Mouse (Mus musculus) cerebellum, postnatal 10 days (tissue): ENCODE data around the gene Atf4.

Source experiments
- DNase-seq, 2 experiments: peaks; one replicate each; pipeline ENCODE4 v3.0.0; 2021; ENCODE audit warnings: mixed read lengths in 2 of 2

Atf4 gene

DNA sequence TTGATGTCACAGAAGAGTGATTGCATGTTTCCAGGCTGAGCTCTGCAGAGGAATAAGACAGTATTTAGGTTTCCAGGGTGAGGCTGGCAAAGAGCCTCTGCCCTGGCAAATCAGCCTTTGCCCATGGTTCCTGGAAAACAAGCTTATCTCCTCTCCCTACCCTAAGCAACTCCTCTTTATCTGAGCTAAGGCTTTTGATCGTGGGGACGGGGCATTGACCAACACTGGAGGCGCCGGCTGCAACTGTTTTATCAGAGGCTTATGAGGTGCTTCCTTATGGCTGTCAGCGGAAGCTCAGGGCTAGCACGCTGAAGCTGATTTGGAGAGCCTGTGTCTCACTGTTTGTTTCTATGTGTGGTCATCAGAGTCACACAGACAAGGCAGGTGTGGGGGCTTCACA, 4.4 kb upstream of the Atf4 start:
- no peak for DNase-seq

DNA sequence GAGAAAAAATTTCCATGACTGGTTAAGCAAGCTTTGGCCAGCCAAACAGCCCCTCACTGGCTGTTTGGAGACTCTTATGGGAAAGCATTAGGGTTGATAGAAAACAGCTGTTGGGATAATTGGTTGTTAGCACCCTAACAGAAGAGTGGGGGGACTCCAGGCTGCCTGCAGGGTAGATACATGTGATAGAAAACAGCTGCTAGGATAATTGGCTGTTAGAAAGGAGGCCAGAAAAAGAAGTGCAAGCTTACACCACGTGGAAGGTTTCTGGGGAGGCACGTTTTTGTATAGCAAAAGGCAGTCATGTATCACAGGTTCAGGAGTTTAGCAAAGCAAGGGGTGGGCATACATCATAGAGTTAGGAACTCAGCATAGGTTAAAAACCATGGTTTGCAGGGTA, 1.5 kb upstream of the Atf4 start:
- DNase-seq, result no peak

DNA sequence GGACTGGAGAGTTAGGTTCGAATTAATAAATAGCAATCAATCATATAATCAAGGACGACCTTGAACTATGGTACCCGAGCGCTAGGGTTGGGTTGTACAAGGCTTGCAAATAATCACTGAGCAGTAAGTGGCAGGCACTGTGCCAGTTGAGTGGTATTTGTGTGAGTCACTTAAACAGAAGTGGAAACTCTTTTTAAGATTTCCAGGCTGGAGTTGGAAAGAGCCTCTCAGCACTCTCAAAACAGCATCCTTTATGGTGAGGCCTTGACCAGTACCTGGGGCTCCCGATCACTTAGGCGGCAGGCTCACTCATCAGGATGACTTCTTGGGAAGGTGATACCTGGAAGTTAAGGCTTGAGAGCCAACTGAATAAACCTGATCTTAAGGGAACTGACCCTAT, 777 bp upstream of the Atf4 start:
- peak in 1 of 2 experiments; percentile 57 for DNase-seq

DNA sequence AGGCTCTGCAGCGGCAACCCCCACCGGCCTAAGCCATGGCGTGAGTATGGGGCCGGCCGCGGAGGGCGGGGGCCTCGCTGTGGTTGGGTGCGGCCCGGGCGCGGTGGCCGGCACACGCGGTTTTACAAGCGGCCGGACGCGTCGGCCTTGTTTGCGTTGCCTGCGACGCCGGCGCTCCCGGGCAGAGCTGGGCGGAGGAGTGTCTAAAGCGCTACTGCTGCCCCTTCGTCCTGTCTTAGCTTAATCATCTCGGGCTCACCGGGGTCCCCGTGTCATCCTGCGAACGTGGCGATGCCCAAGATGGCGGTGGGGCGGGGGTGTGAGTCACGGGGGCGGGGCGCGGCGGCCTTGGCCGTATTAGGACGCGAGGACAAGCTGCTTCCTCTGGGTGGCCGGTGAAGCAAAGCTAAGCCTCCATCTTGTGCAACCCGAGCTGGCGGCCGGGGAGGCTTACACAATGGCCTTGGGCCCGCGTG, 700 bp downstream of the Atf4 start:
- peak; percentile 93 to 94 for DNase-seq

DNA sequence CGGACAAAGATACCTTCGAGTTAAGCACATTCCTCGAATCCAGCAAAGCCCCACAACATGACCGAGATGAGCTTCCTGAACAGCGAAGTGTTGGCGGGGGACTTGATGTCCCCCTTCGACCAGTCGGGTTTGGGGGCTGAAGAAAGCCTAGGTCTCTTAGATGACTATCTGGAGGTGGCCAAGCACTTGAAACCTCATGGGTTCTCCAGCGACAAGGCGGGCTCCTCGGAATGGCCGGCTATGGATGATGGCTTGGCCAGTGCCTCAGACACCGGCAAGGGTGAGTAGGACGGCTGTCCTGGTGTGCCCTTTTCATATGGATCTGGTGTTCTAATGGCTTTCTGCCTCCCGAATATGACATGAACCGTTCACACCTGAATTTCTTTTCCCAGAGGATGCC, 1.3 kb downstream of the Atf4 start:
- DNase-seq, result peak in 1 of 2 experiments; percentile 37

DNA sequence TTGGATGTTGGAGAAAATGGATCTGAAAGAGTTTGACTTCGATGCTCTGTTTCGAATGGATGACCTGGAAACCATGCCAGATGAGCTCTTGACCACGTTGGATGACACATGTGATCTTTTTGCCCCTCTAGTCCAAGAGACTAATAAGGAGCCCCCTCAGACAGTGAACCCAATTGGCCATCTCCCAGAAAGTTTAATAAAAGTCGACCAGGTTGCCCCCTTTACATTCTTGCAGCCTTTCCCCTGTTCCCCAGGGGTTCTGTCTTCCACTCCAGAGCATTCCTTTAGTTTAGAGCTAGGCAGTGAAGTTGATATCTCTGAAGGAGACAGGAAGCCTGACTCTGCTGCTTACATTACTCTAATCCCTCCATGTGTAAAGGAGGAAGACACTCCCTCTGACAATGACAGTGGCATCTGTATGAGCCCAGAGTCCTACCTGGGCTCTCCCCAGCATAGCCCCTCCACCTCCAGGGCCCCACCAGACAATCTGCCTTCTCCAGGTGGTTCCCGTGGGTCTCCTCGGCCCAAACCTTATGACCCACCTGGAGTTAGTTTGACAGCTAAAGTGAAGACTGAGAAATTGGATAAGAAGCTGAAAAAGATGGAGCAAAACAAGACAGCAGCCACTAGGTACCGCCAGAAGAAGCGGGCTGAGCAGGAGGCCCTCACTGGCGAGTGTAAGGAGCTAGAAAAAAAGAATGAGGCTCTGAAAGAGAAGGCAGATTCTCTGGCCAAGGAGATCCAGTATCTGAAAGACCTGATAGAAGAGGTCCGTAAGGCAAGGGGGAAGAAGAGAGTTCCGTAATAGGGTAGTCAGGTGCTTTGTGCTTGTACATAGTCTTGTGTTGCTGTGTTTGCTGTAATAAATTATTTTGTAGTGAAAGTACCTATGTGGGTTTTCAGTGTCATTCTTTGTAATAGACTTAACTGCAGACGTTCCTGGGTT, 1.9 kb downstream of the Atf4 start:
- DNase-seq, result peak in 1 of 2 experiments; percentile 13

DNA sequence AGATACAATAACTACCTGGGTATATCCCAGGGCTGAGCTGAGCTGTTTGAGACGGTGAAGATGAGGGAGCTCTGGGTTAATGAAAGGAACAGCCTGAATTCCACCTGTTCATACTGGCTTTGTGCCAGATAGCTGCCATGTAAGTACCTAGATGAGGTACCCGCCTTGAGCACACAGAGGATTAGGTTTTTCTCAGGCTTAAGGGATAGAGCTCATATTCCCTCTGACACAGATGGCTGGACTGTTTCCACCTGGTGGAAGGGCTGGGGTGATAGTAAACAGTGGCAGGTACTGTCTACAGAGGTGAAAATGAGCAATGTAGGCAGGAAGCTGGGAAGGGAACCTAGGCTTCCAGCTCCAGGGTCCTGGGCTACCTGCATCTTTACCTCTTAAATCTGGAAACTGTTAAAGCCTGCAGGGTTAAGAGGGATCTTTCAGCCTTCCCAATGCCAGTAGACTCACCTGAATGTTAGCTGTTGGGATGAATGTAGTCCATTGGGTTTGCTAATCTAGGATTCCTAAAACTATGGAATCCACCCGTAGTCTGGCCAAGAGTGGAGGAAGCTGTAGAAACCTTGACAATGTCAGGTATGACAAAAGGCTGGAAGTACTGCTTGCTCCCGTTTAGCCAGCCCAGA, 2.7 kb downstream of the Atf4 start:
- DNase-seq, result peak; percentile 65 to 80

DNA sequence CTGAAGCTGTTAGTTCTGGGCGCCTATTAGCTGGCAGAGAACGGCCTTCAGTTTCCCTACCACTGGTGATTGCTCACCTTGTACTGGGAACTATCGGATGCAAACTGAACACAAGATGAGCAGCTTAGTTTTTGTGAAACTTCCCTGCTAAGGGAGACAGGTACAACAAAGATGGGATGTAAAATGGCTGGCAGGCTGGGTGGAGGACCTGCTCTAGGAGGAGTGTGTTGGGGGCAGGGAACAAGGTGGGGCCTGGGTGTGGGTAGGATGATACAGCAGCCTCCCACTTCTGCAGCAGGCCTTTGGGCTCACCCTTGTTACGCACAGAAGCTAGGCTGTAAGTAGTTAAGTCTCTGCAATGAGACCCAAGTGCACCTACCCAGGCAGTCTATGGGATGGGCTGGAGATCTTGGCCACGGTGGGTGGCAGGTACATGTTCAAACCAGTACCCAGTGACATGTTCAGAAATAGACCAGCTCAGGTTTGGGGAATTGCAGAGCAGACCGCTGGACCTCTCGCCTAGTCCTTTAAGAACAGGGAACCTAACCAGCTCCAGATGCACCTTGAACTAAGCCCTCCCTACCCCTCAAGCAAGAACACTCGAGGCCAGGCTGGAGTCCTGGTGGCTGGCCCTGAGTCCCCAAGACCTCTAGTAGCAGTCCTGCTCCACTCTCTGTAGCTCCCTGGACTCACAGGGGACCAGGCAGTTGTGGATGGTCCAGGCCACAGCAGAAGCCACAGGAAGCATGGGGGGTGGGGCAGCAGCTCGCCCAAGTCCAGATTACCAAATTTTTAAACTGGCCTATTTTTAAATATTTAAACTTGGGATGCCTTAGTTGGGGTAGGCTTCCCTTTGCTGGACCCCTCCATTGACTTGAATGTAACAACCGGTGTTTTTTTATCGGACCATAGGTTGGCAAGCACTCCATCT, 3.5 kb downstream of the Atf4 start:
- peak in 1 of 2 experiments; percentile 44 for DNase-seq

DNA sequence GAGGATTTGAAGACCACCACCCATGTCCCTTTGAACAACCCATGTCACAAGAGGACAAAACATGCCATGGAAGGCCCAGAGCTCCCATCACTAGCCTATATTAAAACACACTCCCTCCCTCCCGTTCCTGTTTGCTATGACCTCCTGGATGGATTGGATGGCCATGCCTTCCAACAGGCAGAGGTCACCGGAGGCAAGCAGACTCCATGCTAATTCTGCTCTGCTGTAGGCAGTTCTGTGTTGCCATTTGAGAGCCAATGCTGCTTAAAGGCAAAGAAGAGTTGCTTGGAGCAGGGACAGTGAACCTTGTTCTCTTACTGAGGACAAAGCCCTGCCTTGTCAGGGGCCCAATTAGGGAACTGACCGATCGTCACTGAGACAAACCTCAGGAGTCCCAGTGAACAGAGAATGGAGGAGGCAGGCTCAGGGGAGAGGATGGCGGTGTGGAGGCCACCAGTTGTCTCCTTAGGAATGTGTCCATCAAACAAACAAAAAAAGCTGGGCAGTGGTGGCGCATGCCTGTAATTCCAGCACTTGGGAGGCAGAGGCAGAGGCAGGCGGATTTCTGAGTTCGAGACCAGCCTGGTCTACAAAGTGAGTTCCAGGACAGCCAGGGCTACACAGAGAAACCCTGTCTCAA, 4.5 kb downstream of the Atf4 start:
- DNase-seq, result no peak

DNA sequence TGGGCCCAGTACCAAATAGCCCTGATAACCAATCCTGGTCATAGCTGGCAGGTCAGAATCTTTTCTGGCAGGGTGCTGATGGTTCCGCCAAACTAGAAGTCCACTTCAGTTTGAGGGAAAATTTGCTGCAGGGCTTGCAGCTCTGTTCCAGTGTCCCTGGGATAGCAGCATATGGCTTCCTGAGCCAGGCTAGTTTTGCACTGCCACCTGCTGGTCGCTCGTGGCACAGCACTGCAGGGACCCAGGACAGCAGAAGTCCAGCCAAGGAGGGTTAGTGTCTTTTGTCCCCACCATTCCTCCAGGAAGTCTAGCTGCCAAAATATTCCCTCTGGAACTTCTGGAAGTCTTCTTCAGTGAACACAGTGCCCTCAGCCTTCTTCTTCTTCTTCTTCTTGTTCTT, 5.7 kb downstream of the Atf4 start:
- peak; percentile 94 to 95 for DNase-seq

DNA sequence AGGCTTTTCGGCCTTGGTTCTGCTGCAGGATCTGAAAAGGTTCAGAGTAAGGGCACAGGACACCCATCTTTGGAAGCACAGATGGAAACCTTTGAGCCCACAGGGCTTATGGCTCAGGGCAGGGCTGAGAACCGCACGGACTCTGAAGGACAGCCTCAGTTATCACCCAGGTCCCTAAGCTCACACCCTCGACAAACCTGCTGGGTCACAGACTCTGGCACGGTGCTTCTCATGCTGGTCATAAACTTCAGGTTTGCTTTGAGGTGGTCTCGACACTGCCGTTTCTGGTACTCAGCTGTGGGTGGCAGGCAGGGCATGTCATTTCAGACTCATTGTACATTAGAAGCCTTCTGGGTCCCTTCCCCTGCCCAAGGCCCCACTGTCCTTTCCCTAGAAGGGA, 6.1 kb downstream of the Atf4 start:
- no peak for DNase-seq

DNA sequence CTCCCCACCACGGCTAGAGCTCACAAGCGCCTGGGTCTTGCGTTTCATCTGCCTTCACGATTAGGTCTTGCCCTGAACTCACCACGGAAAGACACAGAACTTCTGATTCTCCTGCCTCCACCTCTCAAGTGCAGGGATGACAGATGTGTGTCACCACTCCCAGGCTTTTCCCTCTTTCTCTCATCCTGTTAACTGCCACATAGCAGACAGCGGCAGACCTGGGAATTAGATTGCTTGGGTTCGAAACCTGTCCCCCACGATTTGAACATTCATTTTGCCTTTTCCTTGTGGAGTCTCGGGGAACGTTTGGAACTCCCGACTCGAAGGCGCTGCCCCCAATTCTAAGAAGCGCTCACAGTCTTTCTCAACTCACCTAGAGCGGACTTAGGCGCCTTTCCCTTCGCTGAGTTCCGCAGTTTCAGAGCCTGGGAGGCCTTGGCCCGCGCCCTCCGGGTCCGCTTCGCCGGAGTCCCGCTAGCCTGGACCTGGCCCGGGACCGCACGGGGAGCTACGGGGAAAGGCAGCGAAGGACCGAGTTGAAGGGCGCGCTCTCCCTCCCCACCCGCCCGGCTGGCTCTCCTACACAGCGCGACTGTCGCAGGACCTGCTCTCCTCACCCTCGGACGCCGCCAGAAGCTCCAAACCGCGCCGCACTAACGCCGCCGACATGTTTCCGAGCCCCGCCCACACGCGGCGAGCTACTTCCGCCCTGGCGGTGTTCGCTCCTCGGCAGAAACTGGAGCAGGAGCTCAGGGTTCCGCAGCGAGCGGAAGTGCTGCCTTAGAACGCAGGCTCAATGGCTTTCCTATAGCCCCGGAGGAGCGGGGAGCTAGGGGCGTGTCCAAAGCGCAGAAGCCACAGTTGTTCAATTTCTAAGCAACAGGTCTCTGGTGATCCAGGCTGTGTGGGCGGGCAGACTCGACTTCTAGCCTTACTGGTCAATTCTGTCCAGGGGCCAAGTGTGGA, 8.9 kb downstream of the Atf4 start, which contains the start of gene Rps19bp1:
Rps19bp1 (minus strand) TSS at position 706 of the 966 bp plus-strand sequence.
- peak; percentile 92 to 94 for DNase-seq

DNA sequence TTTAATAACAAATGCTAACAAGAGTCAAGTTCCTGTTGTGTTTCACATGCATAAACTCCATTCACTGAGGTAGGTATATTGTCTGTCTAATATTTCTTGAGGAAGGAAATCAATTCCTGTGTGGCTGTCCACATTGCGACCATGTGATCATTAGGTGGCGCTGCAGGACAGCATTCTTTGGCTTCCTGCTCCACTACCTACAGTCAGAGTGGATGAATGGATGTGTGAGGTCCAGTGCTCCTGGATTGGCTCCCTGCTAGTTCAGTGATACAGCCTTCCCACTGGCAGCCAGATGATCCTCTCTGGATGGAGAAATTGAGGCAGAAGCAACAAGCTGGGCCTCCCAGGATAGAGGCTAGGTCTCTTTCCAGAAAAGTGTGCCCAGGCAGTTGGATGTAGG, 11.3 kb downstream of the Atf4 start:
- peak; percentile 92 to 94 for DNase-seq

DNA sequence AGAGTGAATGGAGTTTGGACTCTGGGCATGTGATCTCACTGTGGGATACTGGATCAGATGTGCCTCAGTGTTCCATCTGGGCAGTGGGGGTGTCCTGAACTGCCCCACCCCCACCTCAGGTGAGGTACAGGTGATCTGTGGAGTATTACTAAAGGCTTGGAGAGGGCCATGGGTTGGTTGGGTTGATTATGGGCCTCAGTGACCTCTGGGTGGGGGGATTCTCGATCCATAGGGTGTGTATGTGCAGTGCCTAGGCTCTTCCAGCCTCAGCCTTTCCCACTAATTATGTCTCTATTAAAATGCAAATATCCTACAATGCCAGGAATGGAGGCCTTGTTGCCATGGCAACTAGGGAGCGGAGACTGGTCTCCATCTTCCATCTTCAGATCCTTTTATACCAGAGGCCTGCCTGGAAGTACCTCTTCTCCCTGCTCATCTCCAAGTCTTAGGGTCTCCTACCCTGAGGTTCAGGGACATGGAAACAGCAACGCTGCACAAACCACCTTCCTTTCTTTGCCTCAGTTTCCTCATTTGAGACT, 16.9 kb downstream of the Atf4 start:
- no peak for DNase-seq

DNA sequence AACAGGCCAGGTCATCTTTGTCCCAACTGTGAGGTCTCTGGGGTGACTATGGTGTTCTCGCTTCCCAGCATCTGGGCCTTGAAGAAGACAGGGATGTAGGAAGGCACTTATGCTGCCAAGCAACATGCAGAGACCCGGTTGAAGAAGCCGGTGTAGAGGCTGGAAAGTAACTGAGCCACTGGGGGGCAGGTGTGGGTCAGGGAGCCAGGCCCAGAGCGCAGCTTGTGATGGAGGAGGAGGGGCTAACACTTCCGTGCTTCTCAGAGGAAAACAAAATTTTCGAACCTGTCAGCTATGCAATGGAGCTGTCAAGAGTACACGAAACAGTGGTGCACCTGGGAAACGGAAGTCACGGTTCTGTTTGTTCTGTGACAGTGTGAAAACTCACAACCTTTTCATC, 22.1 kb downstream of the Atf4 start:
- peak; percentile 72 to 73 for DNase-seq

DNA sequence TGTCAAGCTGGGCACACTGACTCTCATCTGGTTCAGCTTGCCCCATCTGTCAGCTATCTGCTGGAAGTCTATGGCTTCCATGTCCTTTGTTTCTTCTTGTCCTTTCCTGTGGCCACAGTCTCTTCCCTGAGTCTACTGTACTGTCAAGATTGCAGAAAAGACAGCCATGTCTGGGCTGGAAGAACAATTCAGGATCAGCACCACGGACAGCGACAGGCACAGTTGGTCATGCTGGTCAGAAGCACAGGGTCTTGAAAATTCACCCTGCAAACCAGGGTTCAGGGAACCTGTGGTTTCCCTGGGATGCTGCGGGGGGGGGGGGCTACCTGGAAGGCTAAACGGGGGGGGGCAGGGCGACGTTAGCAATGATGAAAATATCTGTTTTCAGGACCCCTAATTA, 22.6 kb downstream of the Atf4 start:
- DNase-seq, result peak in 1 of 2 experiments; percentile 53

DNA sequence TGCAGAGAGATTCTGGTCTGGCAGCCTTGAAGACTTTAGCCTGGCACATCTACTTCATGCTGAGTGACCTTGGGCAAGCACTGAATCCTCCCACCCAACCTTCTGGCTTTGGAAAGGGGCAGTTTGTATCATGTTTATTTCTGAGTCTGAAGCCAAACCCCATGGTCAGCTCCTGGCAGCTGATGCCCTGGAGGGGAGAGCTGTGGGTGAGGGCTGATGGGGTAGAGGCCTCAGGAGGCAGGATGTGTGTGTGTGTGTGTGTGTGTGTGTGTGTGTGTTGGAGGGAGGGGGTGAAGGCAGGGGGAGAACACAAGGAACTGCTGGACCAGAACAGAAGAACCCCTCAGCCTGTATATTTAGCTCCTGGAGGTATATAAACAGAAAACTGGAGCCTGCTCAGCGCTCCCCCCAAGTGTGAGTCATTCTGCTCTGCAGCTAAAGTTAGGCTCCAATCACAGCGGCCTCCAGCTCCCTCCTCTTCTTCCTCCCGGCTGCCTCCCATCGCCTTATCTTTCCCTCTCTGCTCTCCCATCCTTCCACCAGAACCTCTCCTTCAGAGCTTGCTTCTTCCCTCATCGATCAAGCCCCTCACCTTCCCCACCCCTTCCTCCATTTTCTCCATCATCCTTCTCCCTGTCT, 23.3 kb downstream of the Atf4 start:
- DNase-seq, result peak; percentile 68 to 77

DNA sequence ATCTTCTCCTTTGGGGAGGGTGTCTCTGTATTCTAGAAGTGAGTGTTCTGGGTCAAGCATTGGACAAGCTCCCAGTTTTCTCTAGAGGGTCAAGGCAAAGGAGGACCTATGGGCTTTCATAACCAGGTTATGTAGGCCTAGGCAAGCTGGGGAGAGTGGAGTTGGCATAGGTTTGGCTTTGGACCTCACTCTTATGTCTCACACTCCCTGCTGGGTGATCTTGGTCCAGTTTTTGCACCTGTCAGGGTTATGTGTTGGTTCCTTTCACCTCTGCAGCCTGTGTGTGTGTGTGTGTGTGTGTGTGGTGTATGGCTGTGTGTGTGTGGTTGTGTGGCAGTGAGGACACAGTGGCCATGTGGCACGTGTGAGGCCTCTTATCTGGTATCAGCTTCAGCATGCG, 24.1 kb downstream of the Atf4 start:
- no peak for DNase-seq

DNA sequence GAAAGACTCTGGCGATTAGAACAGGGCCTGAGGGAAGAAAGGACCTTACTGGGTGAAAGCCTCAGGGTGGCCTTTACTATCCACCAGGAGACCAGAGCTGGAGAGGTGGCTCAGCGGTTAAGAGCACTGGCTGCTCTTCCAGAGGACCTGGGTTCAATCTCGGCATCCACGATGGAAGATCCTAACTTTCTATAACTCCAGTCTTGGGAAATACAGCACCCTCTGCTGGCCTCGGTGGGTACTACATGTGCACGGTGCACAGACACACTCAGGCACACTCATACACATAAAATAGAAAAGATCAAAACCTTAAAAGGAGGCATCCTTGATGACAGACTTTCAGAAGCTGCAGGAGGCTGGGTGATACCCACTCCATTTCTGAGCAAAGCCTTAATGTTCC, 25.7 kb downstream of the Atf4 start:
- DNase-seq, result peak; percentile 72 to 82

DNA sequence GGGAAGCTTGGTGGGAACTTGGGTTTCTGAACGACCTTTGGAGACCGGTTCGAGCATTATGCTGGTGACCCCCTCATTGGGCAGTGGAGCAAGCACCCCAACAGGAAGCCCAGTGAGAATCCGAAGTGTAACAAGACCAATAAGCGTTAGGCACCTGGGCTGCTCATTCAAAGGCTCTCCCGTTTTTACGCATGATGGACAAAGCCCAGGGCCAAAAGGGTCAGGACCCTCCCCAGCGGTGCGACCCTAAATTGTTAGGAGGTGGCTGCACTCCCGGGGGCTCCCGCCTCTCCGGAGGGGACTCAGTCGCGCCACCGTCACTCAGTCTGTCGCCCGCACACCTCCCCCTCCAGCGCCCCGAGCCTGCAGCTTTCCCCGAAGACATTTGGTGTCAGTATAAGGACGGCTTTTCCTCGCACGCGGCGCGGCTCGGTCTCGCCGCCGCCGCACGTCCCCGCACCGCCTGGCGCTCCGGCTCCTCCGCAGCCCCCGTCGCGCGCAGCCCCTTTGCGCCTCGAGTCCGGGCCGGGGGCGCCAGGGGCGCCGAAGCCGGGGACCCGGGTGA, 31.9 kb downstream of the Atf4 start, which contains the start of gene Cacna1i:
Cacna1i (plus strand) TSS at position 388 of the 565 bp plus-strand sequence.
- DNase-seq, result peak; percentile 80 to 82
